Comparison of ENCODE assay signal across 9 mouse cellular contexts in the genomic region with DNA sequence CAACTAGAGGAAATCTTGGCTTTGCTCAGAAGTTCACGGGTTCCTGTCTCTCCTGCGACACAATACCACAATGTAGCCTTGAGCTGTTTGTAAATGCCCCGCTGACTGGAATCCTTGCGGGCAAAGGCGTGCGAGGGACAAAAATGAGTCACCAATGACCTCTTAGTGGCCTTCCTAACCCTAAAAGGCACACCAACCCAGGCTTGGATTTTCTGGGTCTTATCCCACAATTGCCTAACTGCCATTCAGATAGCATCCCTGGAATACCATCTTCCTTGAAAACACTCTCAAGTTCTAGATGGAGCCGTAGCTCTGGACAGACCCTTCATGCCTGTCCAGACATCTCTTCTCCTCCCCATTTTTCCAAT. TPM values are rescaled to one million over a fixed set of nuclear protein-coding genes. Genes with fewer than 3 reads are reported as not detected.
DNase-seq lines count a peak whose midpoint lies in the region; ATAC-seq and TF ChIP-seq lines count a peak whose summit lies in the region.
"Had no signal": no experiment of that assay in that cellular context is flagged by ENCODE, and none has a peak within 500 bp of the region (broad histone marks: within the 10 kb centered on the region; RNA-seq: fewer than 3 reads in every experiment).

No protein-coding gene starts in this region.

- H3K9me3 ChIP-seq in heart, embryonic 11.5 days (replicated peaks; ENCODE audit: control insufficient read depth, low read length): no peaks in the 10 kb centered on the region
- no peaks in the 10 kb centered on the region for H3K9me3 ChIP-seq in ES-E14 (ENCODE audit: control insufficient read depth, insufficient read depth, low read depth, low read length)
- no peaks in the 10 kb centered on the region for H3K9me3 ChIP-seq in hindbrain, embryonic 11.5 days (ENCODE audit: control insufficient read depth, low read length)
- no peaks in the 10 kb centered on the region for H3K9me3 ChIP-seq in midbrain, embryonic 12.5 days

- H3K27me3 ChIP-seq in heart, embryonic 11.5 days (ENCODE audit: control insufficient read depth, insufficient read depth, low read length): peaks cover 62% of the 10 kb centered on the region
- H3K27me3 ChIP-seq in hindbrain, embryonic 11.5 days (ENCODE audit: control insufficient read depth, insufficient read depth, low read length): peaks cover 61% of the 10 kb centered on the region
- peaks cover 94% of the 10 kb centered on the region for H3K27me3 ChIP-seq in midbrain, embryonic 12.5 days

- in situ Hi-C loops in ES-E14 (cut with MboI; ENCODE audit: low sequenced_read_pairs in 2 of 2, unreplicated experiment in 2 of 2): no loop called here

- H3K4me3 ChIP-seq in heart, embryonic 11.5 days (ENCODE audit: low read depth, low read length): peak overlapping the region; percentile 59; the same call in 1 of the 2 replicates
- peak overlapping the region; percentile 68 to 73; a peak in 3 of 4 replicates for H3K4me3 ChIP-seq in ES-E14 (ENCODE audit: insufficient read depth in 1 of 2, low read depth in 1 of 2, low read length in 2 of 2, poor library complexity in 1 of 2, severe bottlenecking in 1 of 2)
- H3K4me3 ChIP-seq in hindbrain, embryonic 11.5 days (ENCODE audit: low read depth, low read length): peak overlapping the region; percentile 59
- peak overlapping the region; percentile 71 for H3K4me3 ChIP-seq in midbrain, embryonic 12.5 days

- H3K36me3 ChIP-seq in heart, embryonic 11.5 days (ENCODE audit: control insufficient read depth, insufficient read depth, low read length): no peaks in the 10 kb centered on the region
- H3K36me3 ChIP-seq in ES-E14 (ENCODE audit: control insufficient read depth, insufficient read depth, low read length, poor library complexity, severe bottlenecking): no peaks in the 10 kb centered on the region
- no peaks in the 10 kb centered on the region for H3K36me3 ChIP-seq in hindbrain, embryonic 11.5 days (ENCODE audit: control insufficient read depth, insufficient read depth, low read length)
- H3K36me3 ChIP-seq in midbrain, embryonic 12.5 days: no peaks in the 10 kb centered on the region

- no peak for ATAC-seq in heart, embryonic 11.5 days (replicated peaks; ENCODE audit: insufficient number of reproducible peaks, low FRiP score, low TSS enrichment)
- no peak for ATAC-seq in hindbrain, embryonic 11.5 days (ENCODE audit: low FRiP score)
- no peak for ATAC-seq in midbrain, embryonic 12.5 days (ENCODE audit: low FRiP score, low read depth)
- ATAC-seq in megakaryocyte, adult 5-6 weeks (ENCODE audit: poor library complexity, severe bottlenecking): no peak

- H3K27ac ChIP-seq in heart, embryonic 11.5 days (ENCODE audit: low read depth, low read length): no peak overlapping the region
- no peak overlapping the region for H3K27ac ChIP-seq in ES-E14 (ENCODE audit: insufficient read depth, low read depth, low read length, poor library complexity, severe bottlenecking)
- no peak overlapping the region for H3K27ac ChIP-seq in hindbrain, embryonic 11.5 days (ENCODE audit: low read depth, low read length)
- H3K27ac ChIP-seq in midbrain, embryonic 12.5 days (replicated peaks): no peak overlapping the region

- 21% methylated on average over 7 of the region's 7 CpGs for WGBS in heart, embryonic 11.5 days (ENCODE audit: insufficient replicate concordance)
- WGBS in hindbrain, embryonic 11.5 days: 11% methylated on average over 7 of the region's 7 CpGs
- 13% methylated on average over 7 of the region's 7 CpGs for WGBS in midbrain, embryonic 12.5 days

- peak overlapping the region; percentile 85 for H3K4me2 ChIP-seq in heart, embryonic 11.5 days
- peak overlapping the region; percentile 100 for H3K4me2 ChIP-seq in hindbrain, embryonic 11.5 days (replicated peaks; ENCODE audit: low read depth, low read length)
- peak overlapping the region; percentile 100 for H3K4me2 ChIP-seq in midbrain, embryonic 12.5 days (replicated peaks)

- no peak overlapping the region for H3K9ac ChIP-seq in heart, embryonic 11.5 days (ENCODE audit: low read depth, low read length)
- H3K9ac ChIP-seq in ES-E14 (ENCODE audit: insufficient read depth, low read depth, low read length, poor library complexity, severe bottlenecking): no peak overlapping the region
- peak overlapping the region; percentile 64; the same call in 1 of the 2 replicates for H3K9ac ChIP-seq in hindbrain, embryonic 11.5 days (ENCODE audit: low read depth, low read length)
- H3K9ac ChIP-seq in midbrain, embryonic 12.5 days (replicated peaks): peak overlapping the region; percentile 73; the same call in 1 of the 2 replicates

- DNase-seq in heart, postnatal 4 days: no peak
- no peak for DNase-seq in ES-E14 (ENCODE audit: low read depth, low spot score)
- DNase-seq in hindbrain, embryonic 11.5 days (ENCODE audit: low spot score): peak; percentile 61
- DNase-seq in gastrocnemius, postnatal 25 days: no peak
- no peak for DNase-seq in right cerebral cortex, postnatal 36 days (ENCODE audit: low spot score in 2 of 2)

- H3K4me1 ChIP-seq in heart, embryonic 11.5 days (ENCODE audit: control insufficient read depth, insufficient read depth, low read length): peaks cover 15% of the 10 kb centered on the region
- peaks cover 2 to 13% of the 10 kb centered on the region in 2 experiments; a peak in 3 of 4 replicates for H3K4me1 ChIP-seq in ES-E14 (ENCODE audit: control insufficient read depth in 2 of 2, insufficient read depth in 2 of 2, low read length in 2 of 2, poor library complexity in 1 of 2)
- H3K4me1 ChIP-seq in hindbrain, embryonic 11.5 days (replicated peaks; ENCODE audit: control insufficient read depth, insufficient read depth, low read length): peaks cover 13% of the 10 kb centered on the region; the same call in 1 of the 2 replicates
- H3K4me1 ChIP-seq in midbrain, embryonic 12.5 days: peaks cover 31% of the 10 kb centered on the region

TF ChIP-seq in ES-E14, 5 proteins besides CTCF, POLR2A, EP300 and RAD21:
- no peak for TF ChIP-seq MAFK (IDR thresholded peaks at IDR 0.05; ENCODE audit: insufficient read depth, low read depth, low read length)
- TF ChIP-seq CHD2 (IDR thresholded peaks at IDR 0.05; ENCODE audit: low read depth, low read length): no peak
- TF ChIP-seq ZNF384 (IDR thresholded peaks at IDR 0.05; ENCODE audit: low read depth, low read length): no peak
- TF ChIP-seq ZC3H11A (IDR thresholded peaks at IDR 0.05; ENCODE audit: borderline replicate concordance, low read depth, low read length): no peak
- no peak for TF ChIP-seq HCFC1 (IDR thresholded peaks at IDR 0.05; ENCODE audit: borderline replicate concordance, insufficient read depth, low read length)

RNA-seq across cellular contexts. Expression of a gene that starts 1.4 kb away (rescaled TPM):
- polyA plus RNA-seq in heart, embryonic 11.5 days (2014; fragmentation: Nextera tagmentation; extraction: Ambion mirVana): 0.63 and 1.3 TPM in 2 replicates
- 1 to 10 TPM; 5.5 to 6.6 TPM for total RNA-seq in heart, postnatal 4 days (2021)
- total RNA-seq in ES-E14 (2012; rRNA removed): 14.9 and 25.2 TPM in 2 replicates
- 5.0 and 7.6 TPM in 2 replicates for polyA plus RNA-seq in hindbrain, embryonic 11.5 days (2014; fragmentation: Nextera tagmentation; extraction: Ambion mirVana)
- 2.3 and 3.6 TPM in 2 replicates for polyA plus RNA-seq in midbrain, embryonic 12.5 days (2016; fragmentation: Nextera tagmentation; extraction: Ambion mirVana)
- total RNA-seq in megakaryocyte, adult 5-6 weeks (2015): not detected in 2 replicates
- total RNA-seq in megakaryocyte, adult 5-6 weeks (2017): not detected in 2 replicates
- total RNA-seq in gastrocnemius, postnatal 25 days (2021): 1 to 10 TPM; 1.6 TPM
- total RNA-seq: hematopoietic stem cell, adult 5-6 weeks had no signal

RNA-seq across cellular contexts. Expression of a gene that starts 34.8 kb away (rescaled TPM):
- polyA plus RNA-seq in heart, embryonic 11.5 days (2014; fragmentation: Nextera tagmentation; extraction: Ambion mirVana): 68.9 and 77.8 TPM in 2 replicates
- total RNA-seq in heart, postnatal 4 days (2021): 100 to 1,000 TPM; 104 to 111 TPM
- 191 and 272 TPM in 2 replicates for total RNA-seq in ES-E14 (2012; rRNA removed)
- polyA plus RNA-seq in hindbrain, embryonic 11.5 days (2014; fragmentation: Nextera tagmentation; extraction: Ambion mirVana): 41.2 and 44.1 TPM in 2 replicates
- polyA plus RNA-seq in midbrain, embryonic 12.5 days (2016; fragmentation: Nextera tagmentation; extraction: Ambion mirVana): 50.0 and 57.1 TPM in 2 replicates
- 76.4 and 97.7 TPM in 2 replicates for total RNA-seq in megakaryocyte, adult 5-6 weeks (2015)
- 117 and 118 TPM in 2 replicates for total RNA-seq in megakaryocyte, adult 5-6 weeks (2017)
- total RNA-seq in gastrocnemius, postnatal 25 days (2021): 100 to 1,000 TPM; 156 to 196 TPM

RNA-seq across cellular contexts. Expression of a gene that starts 42.8 kb away (rescaled TPM):
- polyA plus RNA-seq in heart, embryonic 11.5 days (2014; fragmentation: Nextera tagmentation; extraction: Ambion mirVana): 86.9 and 90.6 TPM in 2 replicates
- 10 to 100 TPM; 21.1 to 26.1 TPM for total RNA-seq in heart, postnatal 4 days (2021)
- total RNA-seq in ES-E14 (2012; rRNA removed): 155 and 174 TPM in 2 replicates
- polyA plus RNA-seq in hindbrain, embryonic 11.5 days (2014; fragmentation: Nextera tagmentation; extraction: Ambion mirVana): 104 and 106 TPM in 2 replicates
- 76.7 and 79.0 TPM in 2 replicates for polyA plus RNA-seq in midbrain, embryonic 12.5 days (2016; fragmentation: Nextera tagmentation; extraction: Ambion mirVana)
- total RNA-seq in megakaryocyte, adult 5-6 weeks (2015): 61.7 and 74.6 TPM in 2 replicates
- total RNA-seq in megakaryocyte, adult 5-6 weeks (2017): 30.9 and 81.2 TPM in 2 replicates
- total RNA-seq in gastrocnemius, postnatal 25 days (2021): 10 to 100 TPM; 29.2 to 30.7 TPM

RNA-seq across cellular contexts. Expression of a gene that starts 58.0 kb away (rescaled TPM):
- polyA plus RNA-seq in heart, embryonic 11.5 days (2014; fragmentation: Nextera tagmentation; extraction: Ambion mirVana): 18.9 and 21.6 TPM in 2 replicates
- total RNA-seq in heart, postnatal 4 days (2021): 10 to 100 TPM; 21.7 to 25.9 TPM
- total RNA-seq in ES-E14 (2012; rRNA removed): 27.1 and 27.5 TPM in 2 replicates
- 46.8 and 57.2 TPM in 2 replicates for polyA plus RNA-seq in hindbrain, embryonic 11.5 days (2014; fragmentation: Nextera tagmentation; extraction: Ambion mirVana)
- 62.3 and 65.9 TPM in 2 replicates for polyA plus RNA-seq in midbrain, embryonic 12.5 days (2016; fragmentation: Nextera tagmentation; extraction: Ambion mirVana)
- 12.5 and 14.0 TPM in 2 replicates for total RNA-seq in megakaryocyte, adult 5-6 weeks (2015)
- 13.3 and 19.9 TPM in 2 replicates for total RNA-seq in megakaryocyte, adult 5-6 weeks (2017)
- total RNA-seq in gastrocnemius, postnatal 25 days (2021): 10 to 100 TPM; 10.2 to 12.9 TPM

Comparison
In these comparisons a context has a peak if more than half of its experiments do, and no peak if none do; other contexts are left out.
1. H3K9ac ChIP-seq: peak in hindbrain, embryonic 11.5 days (single experiment) and midbrain, embryonic 12.5 days (single experiment); none in heart, embryonic 11.5 days (single experiment) and ES-E14 (single experiment).
2. Peak in every context shown above with its lines, with median percentiles within 50 percentile points of each other: H3K4me2 ChIP-seq and H3K4me3 ChIP-seq.